Mouse (Mus musculus) adrenal gland, postnatal 36 days (tissue): ENCODE measurements around the gene Fam71b. TPM values are rescaled to one million over a fixed set of nuclear protein-coding genes. Genes with fewer than 3 reads are reported as not detected.
A peak's percentile ranks its signal among the peaks of the same experiment; 100 is the strongest.
"Not testable (repeated sequence)": the region's sequence is repeated elsewhere in the genome, so short reads cannot be mapped to it uniquely, and the experiment has no call there.

Experiments
- DNase-seq, 2 experiments: peaks; one replicate each; pipeline ENCODE4 v3.0.0; 2021; ENCODE audit warnings: mixed read lengths in 1 of 2
- total RNA-seq, 2 experiments: library from RNA; stranded (reverse); gene quantifications; 2 replicates each; pipeline ENCODE4 v1.2.3; 2021

Gene Fam71b
- total RNA-seq, 2 experiments from 2014 or later = not detected

DNA sequence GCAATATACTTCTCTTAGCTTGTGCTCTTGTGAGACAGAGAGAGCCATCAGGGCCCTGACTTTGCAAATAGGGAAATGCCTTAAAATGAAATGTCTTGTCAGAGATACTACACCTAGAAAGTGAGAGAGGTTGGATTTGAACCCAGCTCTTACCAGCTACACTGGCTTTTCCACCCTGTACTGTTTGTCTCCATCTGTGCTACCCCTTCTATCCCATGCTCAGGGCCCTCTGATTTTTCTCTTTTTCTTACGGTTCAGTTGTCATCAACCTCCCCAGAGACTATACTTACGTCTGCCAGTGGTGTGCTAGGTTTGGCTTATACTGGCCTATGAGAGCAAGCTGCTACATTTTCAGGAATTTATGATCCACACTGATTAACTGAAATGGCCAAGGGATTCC, 11.4 kb upstream of the Fam71b start:
- no peak for DNase-seq

DNA sequence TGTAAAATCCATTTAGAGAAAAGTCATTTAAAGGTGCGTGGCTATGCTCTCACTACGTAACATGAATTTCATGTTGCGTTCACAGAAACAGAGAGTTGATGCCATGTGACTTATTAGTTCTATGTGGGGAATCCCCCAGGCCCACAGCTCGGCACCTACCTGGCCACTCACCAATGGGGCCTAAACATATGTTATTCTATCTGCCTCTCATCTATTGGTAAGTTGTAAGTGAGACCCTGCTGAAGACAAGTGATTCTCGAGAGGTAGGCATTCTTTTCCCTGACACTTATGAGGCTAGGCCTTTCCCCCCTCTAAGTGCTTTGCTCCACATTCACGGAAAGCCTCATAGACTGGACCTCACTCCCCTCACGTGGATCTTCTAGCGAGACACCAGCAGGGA, 9.8 kb upstream of the Fam71b start:
- no peak for DNase-seq

DNA sequence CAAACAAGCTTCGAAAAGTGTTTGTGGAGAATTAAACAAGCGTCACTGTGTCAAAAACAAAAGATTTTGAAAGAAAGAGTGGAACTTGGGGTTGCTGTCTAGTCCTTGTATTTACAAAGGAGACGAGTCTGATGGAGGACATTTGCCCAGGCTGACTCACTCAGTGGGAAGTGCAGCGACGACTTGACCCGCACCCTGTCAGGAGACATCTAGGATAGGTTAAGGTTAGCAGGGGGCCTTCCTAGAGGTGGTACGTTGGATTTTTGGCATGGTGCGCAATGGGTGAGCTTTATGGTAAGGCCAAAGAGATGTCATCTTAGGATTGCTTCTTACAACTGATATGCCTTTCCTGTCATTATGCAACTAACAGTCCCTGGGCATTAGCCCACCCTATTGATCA, 9.3 kb upstream of the Fam71b start:
- DNase-seq = no peak

DNA sequence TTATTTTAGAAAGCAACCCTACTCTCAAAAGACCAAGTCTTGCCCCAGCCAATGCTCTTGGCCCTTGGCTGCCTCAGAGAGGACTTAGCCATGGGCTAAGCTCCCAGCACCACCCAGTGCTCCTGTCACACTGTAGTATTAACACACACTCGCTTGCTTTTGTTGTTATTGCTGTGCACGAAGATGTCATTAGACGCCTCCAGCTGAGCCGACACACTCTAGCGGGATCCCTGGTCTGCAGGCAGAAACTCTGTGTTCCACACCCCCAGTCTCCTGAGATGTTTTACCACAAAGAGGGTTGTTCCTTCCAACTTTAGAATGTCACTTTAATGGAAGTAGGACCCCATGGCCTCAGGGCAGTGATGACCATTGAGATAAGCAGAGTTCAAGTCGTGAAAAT, 7.9 kb upstream of the Fam71b start:
- DNase-seq = no peak

DNA sequence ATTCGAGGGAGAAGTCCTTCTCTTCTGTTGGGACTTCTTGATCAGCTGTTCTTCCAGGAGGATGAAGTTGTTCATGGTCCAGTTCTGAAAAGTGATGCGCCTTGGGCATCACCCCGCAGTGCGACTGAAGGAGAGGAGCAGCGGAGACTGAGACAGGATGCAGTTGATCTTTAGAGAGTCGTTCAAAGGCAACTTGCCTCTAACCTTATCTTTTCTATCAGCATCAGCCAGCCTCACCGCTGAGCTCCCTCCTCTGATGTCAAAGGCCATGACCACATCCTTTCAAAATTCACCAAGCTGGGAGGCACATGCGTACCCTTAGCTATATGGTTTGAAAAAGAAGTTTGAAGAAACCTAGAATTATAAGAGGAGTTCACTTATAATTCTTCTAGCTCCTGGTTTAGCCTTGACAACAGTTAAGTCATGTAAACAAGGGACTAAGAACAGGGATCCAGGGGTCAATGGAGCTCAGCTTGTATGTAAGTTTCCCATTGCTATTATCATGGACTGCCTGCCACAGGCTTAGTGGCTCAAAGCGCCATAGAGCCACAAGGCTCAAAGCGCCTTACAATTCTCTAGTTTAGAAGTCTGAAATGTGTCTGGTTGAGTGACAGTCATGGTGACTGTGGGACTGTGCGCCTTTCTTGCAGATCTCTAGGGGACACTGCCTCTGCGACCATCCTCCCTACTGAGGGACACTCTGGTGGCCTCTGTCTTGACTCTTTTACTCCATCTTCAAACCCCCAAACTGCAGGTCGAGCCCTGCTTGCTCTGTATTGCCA, 6.8 kb upstream of the Fam71b start, which contains the start of gene Itk:
TSS of gene Itk (minus strand) at position 180 of the 782 bp plus-strand sequence.
- DNase-seq = no peak

DNA sequence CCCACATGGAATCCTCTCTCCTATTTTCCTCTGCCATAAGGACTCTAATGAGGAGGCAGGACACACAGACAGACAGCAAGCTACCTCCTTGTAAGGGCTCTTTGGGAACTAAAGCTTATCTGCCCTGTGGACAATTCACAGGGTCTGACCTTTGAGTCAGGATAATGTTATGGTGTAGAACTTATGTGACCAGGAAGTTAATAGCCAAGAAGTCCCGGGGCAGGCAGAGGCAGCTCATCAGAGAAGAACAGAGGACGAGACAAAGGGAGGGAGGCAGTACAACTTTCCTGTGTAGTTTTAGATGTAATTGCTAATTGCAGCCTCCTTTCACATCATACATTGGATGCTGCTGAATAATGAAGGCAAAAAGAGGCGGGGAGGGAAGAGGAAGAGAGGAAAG, 5.7 kb upstream of the Fam71b start:
- no peak for DNase-seq

DNA sequence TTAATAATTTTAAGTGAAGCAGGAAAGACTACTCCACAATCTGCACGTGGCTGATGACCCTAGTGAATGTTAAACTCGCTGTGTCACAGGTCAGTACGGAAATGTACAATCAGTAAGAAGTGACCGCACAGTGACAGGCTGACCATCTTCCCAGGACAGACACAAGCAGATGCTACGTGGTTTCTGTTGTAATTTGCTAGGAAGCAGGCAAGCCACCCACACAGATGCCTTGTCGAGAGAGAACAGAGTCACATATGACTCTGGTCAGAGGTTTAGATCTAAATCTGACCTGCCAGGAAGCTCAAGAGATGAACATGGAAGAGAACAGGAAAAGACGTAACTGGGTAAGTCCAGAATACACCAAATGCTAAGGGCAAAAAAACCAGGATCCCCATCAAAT, 3.5 kb upstream of the Fam71b start:
- DNase-seq = no peak

DNA sequence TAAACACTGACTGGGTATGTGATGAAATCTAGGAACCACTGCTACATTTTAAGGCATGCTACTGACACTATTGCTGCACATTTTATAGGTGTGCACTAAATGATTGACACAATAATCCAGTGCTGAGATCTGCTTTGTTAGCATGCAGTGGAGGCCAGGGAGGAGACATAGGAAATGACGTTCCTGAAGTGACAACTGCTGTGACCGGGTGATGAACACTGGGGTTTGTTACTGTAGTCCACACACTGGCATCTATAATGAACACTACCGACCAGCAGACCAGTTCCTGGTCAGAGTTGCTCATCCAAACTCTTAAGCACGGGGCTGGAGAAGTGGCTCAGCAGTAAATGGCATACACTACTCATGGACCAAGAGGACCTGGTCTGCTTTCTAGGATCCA, 2.9 kb upstream of the Fam71b start:
- DNase-seq = no peak

DNA sequence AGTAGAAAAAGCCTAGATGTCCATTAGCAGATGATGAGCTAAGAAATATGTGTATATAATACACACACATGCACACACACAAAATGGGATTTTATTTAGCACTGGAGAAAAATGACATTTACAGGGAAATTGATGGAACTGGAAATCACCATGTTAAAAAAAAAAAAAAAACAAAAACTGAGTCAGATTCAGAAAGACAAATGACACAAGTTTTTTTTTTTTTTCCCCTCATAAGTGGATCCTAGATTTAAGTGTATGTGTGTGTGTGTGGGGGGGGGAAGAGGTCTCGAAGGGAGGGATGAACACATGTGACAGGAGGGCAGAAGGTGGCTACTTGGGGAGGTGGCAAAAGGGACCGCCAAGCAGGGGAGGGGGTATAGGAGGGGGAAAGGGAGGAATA, 1.3 kb upstream of the Fam71b start:
- no peak for DNase-seq

DNA sequence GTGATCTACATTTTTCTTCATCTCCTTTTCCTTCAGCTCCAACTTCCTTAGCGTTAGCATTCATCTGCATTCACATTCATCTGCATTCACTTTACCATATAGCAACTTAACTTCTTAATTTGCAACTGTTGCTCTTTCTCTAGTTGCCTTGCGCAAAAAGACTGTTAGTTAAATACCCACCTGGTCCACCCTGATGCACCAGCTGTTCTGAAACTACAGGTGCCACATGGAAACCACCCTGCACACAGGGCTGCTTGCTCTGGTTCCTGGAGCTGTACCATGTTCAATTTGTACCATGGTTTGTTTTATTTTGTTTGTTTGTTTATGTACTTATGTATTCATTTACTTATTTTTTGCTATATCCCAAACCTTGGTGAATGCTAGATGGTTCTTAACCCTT, 661 bp upstream of the Fam71b start:
- no peak for DNase-seq

DNA sequence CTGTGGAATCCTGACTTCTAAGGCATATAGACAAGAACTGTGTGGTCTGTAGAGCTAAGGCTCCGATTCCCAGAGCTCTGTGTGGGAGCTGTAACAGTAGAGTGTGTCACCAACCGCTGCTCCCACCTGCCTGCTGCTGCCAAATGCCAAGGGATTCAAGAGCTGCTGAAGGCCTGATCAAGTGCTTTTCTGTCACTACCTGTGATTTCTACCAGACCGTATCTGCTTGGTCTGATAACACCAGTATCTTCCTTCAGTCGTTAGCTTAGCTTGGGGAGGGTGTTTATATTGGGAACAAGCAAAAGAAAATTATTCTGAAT, 461 bp downstream of the Fam71b start:
- DNase-seq = no peak

DNA sequence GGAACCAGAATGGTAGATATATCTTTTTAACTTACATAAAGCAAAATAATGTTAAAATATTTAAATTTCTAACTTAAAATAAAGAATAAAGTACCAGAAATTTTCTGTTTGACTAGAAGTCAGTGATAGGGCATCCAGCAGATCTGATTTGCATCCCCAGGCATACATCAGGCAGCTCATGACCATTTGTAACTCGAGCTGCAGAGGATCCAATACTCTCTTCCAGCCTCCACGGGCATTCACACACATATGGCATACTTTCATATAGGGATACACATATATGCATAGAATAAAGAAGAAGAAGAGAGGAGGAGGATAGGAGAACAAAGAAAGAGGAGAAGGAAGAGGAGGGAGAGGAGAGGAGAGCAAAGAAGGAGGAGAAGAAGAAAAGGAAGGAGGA, 1.5 kb downstream of the Fam71b start:
- DNase-seq = no peak

DNA sequence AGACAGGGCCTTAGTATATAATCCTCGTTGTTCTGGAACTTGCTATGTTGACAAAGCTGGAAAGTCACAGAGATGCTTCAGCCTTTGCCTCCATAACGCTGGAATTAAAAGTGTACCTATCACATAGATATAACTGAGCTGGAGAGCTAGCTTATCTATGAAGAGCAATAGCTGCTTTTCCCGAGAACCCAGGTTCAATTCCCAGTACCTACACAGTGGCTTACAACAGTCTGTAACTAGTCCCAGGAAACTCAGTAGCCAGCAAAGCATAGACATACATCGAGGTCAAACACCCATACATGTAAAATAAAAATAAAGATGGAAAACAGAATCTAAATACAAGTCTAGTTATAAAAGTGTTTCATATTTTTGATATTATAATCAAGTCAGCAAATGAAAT, 2.1 kb downstream of the Fam71b start:
- DNase-seq = no peak

DNA sequence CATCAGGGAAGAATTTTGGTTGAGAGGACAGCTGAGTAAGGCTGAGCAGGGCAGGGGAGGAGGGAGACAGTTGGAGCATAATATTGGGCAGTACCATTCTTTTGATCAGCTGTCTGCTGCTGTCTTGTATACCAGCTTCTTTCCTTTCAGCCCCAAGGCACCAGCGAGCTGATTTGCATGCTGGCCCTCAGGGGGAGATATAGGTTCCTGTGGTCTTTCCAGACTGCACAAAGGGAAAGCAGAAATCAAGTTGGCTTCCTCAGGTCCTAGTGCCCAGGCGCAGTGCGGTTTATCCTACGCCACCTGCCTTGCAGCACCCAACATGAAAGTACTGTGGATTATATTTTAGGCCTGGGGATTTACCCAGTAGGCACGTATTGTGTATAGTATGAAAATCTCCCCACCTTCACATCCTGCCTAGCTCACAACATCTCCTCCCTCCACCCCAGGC, 2.6 kb downstream of the Fam71b start:
- DNase-seq = no peak

DNA sequence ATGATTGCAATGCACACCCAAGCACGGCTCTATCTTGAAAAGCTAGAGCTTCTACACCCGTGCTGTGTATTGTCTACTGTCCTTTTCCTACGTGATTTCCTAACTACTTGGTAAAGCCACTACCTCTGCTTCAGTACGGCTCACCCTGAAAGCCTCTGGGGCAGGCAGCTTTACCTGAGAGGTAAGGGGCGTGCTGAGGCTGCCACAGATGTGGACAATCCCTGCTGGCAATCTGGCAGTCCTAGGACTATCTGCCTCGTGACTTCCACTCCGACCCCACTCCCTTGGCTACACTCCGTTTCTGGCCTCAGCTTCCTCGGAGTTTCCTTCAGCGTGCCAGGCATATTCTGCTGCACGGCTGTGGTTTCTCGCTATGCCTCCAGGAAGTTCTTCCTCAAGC, 5.2 kb downstream of the Fam71b start:
- DNase-seq = no peak

DNA sequence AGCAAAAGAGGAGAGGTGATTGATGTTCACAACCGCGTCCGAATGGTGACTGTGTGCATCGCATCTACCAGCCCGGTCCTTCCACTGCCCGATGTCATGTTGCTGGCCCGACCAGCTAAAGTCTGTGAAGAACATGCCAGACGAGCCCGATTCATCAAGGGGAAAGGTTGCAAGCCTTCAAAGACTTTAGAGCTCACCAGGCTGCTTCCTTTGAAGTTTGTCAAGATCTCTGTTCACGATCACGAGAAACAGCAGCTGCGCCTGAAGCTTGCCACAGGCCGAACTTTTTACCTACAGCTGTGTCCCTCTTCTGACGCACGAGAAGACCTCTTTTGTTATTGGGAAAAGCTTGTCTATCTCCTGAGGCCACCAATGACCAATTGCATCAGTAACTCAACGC, 8.6 kb downstream of the Fam71b start:
- no peak for DNase-seq

DNA sequence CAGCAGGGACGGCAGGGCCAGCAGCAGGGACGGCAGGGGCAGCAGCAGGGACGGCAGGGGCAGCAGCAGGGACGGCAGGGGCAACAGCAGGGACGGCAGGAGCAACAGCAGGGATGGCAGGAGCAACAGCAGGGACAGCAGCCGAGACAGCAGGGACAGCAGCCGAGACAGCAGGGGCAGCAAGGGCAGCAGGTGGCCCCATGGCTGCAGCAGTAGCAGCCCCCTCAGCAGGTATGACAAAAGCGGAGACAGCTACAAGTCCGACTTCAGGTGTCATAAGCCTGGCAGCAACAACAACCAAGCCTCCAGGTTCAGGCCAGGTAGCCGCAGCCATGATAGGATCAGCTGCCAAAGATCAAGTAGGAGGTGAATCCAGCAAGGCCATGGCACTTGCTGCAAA, 10.4 kb downstream of the Fam71b start:
- DNase-seq = no peak

DNA sequence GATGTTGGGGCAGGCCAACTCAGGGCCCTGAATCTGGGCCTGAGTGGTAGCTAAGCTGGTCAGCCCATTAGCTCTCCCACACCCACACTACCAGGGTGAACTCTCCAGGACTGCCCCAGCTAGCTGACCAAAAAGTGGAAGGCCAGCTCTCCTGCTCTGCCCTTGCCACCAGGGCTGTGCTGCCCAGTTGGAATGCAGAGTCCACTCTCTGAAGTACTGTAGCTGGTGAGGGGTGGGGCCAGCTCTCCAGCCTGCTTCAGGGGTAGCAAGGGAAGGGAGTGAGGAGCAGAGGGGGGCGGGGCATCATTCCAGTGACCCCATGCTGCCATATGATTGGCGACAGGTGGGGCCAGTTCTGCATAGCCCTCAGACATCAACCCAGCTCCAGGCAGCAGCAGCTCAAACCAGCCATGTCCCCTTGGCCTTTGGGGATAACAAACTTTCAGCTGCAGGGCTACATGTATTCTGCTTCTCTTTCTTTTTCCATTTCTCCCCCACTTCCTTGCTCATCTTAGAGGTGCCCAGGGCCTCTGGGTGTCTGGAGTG, 13.7 kb downstream of the Fam71b start:
- DNase-seq = no peak

DNA sequence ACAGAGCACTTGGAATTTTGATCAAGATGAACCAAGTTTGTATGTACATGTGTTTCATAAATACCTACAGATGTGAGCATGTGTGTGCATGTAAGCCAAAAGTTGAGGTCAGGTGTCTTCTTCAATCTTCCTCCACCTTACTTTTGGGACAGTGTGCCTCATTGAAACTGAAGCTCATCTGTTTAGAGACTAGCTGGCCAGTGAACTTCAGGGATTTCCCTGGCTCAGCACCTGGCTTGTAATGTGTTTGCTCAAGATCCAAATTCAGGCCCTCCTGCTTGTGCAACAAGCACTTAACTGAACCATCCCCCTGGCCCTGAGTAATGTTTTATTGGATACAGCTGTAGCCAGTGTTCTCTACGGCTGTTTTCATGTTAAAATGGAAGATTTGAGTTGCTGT, 22.1 kb downstream of the Fam71b start:
- DNase-seq = no peak

DNA sequence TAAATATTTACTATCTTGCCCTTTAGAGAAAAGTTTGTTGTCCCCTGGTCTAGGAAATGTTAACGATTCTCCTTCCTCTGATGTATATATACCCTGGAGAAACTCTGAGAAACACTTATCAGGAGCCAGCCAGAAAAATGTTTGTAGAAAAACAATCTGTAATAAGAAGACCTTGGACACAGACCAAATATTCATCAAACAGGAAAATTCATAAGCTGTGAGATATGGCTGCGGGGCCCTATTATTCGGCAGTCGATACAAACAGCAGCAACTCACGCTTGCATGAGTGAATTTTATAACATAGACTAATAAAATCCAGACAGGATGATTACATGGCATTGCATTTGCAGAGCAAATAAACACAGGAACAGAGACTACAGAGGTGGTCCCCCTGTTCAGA, 22.5 kb downstream of the Fam71b start:
- no peak for DNase-seq

DNA sequence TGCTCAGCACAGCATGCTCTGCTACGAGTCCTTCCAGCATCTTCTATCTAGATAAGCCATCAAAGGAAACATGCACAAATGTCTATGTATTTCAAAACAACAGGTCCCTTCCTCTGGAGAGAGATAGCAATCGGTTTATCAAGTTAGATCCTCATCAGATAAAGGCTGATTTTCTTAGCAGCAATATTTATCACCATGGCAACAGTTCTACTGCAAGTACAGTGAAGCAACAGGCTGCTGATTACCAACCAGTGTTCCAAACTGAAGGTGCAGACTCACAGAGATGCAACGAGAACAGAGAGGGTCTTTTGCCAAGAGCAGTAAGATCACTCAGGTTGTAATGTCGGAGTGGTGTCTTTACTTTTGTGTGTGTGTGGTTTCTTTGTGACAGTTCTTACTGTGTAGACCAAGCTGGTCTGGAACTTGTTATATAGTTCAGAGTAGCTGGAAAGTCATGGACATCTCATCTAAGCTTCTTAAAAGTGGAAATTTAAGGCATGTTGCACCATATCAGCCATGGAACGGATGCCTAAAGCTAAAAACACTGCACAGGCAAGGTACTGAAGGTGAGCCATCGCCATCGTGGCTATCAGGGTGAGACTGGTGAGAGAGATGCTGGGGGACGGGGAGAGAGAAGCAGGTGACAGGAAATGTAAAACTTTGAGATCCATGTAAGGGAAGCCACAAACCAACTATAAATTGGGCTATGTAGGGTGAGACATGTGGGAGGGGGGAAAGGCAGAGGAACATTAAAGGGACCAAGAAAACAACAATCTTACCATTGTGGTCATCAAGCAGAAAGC, 24.9 kb downstream of the Fam71b start:
- DNase-seq = no peak

DNA sequence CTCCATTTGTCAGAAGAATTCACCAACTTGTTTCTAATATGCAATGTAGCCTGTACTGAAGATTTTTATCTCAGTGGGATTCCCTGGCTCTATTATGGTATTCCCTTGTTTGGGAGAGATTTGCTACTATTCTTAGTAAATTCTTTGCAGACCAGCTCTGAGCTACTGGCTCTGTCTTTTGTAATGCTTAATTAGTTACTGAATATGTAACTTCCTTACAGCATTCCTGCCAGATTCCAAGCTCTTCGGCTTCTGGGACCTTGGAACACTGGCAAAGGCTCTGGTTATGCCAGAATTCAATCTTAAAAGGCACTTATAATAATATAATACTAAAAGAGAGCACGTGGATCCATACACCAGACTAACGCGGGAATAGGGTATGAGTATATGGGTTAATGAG, 31.8 kb downstream of the Fam71b start:
- not testable (repeated sequence) for DNase-seq

DNA sequence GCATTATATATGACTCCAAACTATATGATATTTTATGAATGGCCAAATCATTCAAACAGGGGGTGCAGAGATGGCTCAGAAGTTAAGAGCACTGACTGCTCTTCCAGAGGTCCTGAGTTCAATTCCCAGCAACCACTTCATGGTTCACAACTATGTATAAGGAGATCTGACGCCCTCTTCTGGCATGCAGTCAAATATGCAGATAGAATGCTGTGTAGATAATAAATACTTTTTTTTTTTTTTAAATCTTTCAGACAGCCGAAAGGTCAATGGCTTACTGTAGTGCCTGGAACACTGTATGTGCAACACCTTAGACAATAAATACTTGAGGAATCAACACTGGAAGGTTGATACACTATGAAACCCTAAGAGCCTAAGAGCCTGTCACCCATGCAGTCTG, 33.8 kb downstream of the Fam71b start:
- DNase-seq = no peak

DNA sequence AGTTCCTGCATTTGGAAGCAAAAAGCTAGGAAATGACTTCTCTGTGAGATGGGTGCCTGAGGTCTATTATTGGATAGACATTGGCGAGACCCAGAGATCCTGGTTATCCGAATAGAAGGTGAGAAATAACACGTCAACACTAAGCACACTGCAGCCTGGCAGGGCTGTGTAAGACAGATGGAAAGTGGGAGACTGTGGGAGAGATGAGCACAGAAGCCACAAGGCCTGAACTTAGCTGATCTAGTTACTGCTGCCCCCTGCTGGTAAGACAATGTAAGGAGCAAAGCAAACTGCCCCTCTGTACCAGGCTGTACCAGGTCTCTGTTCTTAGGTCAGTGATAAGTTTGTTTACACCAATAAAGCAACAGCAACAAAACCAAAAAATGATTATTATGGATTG, 34.8 kb downstream of the Fam71b start:
- peak; percentile 73 to 86 for DNase-seq
